Mouse (Mus musculus): ENCODE results near the gene Tyrp1. TPM values are rescaled to one million over a fixed set of nuclear protein-coding genes. Genes with fewer than 3 reads are reported as not detected.

Tyrp1 gene
- total RNA-seq, 4 experiments from 2014 or later = 0.33 to 0.34 TPM; not detected in 2

DNA sequence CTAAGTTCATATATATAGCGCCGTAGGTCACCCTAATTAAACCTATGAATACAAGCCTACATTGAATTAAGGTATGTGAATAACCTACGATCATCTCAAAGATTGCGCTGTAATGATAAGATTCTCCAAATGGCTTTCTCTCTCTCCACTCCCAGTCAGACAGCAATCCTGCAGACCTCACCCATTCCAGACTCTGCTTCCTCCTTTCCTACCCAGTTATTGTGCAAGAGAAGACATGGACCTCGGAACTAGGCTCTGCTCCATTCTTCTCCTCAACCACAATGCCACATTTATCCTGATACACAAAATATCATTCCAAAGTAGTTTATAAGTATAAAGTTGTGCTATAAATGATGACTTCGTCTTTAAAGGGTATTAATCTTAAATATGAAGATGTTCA lies 57.1 kb downstream of the Tyrp1 start:
- no peak for DNase-seq (ENCODE audit: low spot score in 2 of 2)

DNA sequence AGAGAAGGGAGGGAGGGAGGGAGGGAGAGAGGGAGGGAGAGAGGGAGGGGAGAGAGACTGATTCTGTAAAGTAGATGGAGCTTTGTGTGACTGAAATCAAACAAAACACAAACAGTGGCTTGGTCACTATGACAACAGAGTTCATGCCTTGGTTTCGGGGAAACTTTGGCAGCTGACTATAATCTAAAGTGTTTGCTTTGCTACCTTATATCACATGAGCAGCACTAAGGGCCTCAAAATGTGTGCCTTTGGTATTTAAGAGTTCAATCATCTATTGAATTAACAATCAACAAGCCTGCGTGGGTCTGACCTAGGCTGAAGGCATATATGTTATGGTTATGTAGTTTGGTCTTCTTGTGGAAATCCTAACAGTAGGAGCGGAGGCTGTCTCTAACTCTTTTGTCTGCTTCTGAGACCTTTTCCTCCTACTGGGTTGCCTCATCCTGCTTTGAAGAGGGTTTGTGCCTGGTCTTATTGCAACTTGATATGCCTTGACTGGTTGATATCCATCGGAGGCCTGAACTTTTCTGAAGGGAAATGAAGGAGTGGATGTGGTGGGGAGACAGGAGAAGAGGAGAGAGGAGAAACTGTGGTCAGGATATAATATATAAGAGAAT lies 61.5 kb downstream of the Tyrp1 start:
- DNase-seq (ENCODE audit: low spot score in 2 of 2) = no peak

Other genes with a start within 250 kb of the Tyrp1 start
- gene Lurap1l, start 76.5 kb downstream of the Tyrp1 start, total RNA-seq (2022) = 1 to 10 TPM; 8.2 to 9.2 (median 8.4) TPM